Mouse (Mus musculus) ES-Bruce4 (cell line): ENCODE measurements at regions not wholly inside any gene's neighbourhood (a gene's known extent, or its start where the extent isn't known, plus 50 kb on each side); places are given as distances from the start of the nearest gene placed in this dataset.

Source experiments
- H3K27ac ChIP-seq: 2 replicates; pipeline ENCODE4 v1.5.1; 2012; ENCODE audit warnings: low read length, inconsistent platforms; ENCODE audit not compliant: insufficient read depth
- H3K27me3 ChIP-seq: 2 replicates; pipeline ENCODE4 v1.6.1; 2012; ENCODE audit warnings: mild to moderate bottlenecking, low read length, inconsistent platforms; ENCODE audit not compliant: control insufficient read depth, poor library complexity, insufficient read depth, severe bottlenecking
- H3K36me3 ChIP-seq: 2 replicates; pipeline ENCODE4 v1.6.1; 2012; ENCODE audit warnings: inconsistent platforms, mild to moderate bottlenecking, low read length, moderate library complexity; ENCODE audit not compliant: control insufficient read depth, poor library complexity, insufficient read depth, severe bottlenecking
- H3K4me1 ChIP-seq: one replicate; pipeline ENCODE4 v1.8.1; 2011; ENCODE audit warnings: low read length; ENCODE audit not compliant: control insufficient read depth, insufficient read depth
- H3K4me3 ChIP-seq: 2 replicates; pipeline ENCODE4 v1.5.1; 2011; ENCODE audit warnings: low read depth, mild to moderate bottlenecking, low read length
- H3K9ac ChIP-seq: 2 replicates; pipeline ENCODE4 v1.6.1; 2012; ENCODE audit warnings: low read depth, mild to moderate bottlenecking, inconsistent platforms; ENCODE audit not compliant: poor library complexity, severe bottlenecking
- H3K9me3 ChIP-seq: replicated peaks from 2 replicates; pipeline ENCODE4 v1.6.1; 2012; ENCODE audit warnings: mild to moderate bottlenecking, low read length, inconsistent platforms; ENCODE audit not compliant: control insufficient read depth, poor library complexity, insufficient read depth, severe bottlenecking
- CTCF ChIP-seq: IDR thresholded peaks from one replicate; pipeline ENCODE4 v1.8.1; 2011; ENCODE audit warnings: low read depth, low read length
- EP300 ChIP-seq: IDR thresholded peaks from 2 replicates; pipeline ENCODE4 v1.6.1; 2011; ENCODE audit warnings: low read depth, low read length; ENCODE audit not compliant: insufficient read depth
- POLR2A ChIP-seq: IDR thresholded peaks from one replicate; pipeline ENCODE4 v1.8.1; 2011; ENCODE audit warnings: low read length; ENCODE audit not compliant: insufficient read depth

DNA sequence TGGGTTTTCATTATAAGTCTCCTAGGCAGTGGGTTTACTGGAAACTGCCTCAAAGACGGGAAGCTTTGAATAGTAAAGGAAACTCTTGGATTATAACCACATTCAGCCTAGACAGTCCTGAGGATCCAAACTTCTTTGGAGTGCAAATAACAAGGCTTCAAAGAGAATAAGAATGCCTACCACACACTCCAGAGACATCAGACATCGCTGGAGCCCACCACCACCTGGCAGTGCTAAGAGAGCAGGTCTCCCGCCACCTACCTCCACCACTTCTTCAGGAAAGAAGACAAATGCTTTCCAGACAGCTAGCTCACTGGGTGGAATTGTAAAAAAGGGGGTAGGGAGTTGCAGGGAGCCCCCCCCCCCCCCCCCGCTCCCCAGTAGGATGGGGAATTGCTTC is 104.4 kb downstream of the Tas2r134 start:
- no peak for TF ChIP-seq EP300
- TF ChIP-seq POLR2A: no peak
- no peak for TF ChIP-seq CTCF
- H3K9ac ChIP-seq: no peak overlapping the region
- H3K27me3 ChIP-seq: no peaks in the 10 kb centered on the region
- no peaks in the 10 kb centered on the region for H3K36me3 ChIP-seq
- no peaks in the 10 kb centered on the region for H3K9me3 ChIP-seq
- H3K4me3 ChIP-seq: no peak overlapping the region
- H3K4me1 ChIP-seq: no peaks in the 10 kb centered on the region
- H3K27ac ChIP-seq: no peak overlapping the region

DNA sequence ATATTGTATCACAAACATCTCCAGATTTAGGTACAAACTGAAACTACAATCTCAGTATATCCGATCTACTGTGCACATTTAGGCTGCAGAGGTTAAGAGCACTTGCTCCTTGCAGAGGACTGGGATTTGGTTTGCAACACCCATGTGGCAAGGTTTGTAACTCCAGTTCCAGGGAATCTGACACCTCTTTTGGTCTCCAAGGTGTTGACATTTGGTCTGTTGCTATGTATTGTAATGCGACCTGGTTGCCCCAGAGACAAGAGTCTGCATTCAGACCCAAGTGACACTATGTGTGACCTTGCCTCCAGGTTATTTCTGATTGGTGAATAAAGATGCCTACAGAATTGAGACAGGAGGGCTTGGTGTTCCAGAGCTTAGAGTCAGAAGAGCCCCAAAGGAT is 105.0 kb downstream of the Tas2r134 start:
- H3K27me3 ChIP-seq: no peaks in the 10 kb centered on the region
- H3K9me3 ChIP-seq: no peaks in the 10 kb centered on the region
- H3K4me1 ChIP-seq: no peaks in the 10 kb centered on the region
- no peaks in the 10 kb centered on the region for H3K36me3 ChIP-seq
- TF ChIP-seq EP300 (no peak), CTCF (no peak), POLR2A (no peak)
- no peak overlapping the region for H3K27ac ChIP-seq
- H3K4me3 ChIP-seq: no peak overlapping the region
- no peak overlapping the region for H3K9ac ChIP-seq

DNA sequence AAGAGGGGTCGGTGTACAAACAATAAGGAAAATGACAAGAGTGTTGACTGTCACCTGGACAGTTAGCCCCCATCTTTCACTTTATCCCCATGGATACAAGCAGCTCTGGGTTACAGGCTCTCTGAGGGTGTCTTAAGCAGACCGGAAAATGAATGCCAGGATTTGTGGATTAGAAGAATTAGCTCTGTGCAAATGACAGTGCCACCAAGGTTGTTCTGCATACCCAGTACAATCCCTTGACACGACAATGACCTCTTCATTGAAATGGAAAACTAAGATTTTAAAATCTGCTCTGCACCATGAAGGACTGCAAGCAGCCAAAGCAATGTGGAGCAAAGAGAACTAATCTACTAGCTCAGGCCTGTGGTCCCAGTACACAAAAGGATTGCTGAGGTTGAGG is 105.9 kb downstream of the Tas2r134 start:
- H3K27ac ChIP-seq: no peak overlapping the region
- H3K36me3 ChIP-seq: no peaks in the 10 kb centered on the region
- H3K9me3 ChIP-seq: no peaks in the 10 kb centered on the region
- no peak overlapping the region for H3K4me3 ChIP-seq
- H3K9ac ChIP-seq: no peak overlapping the region
- H3K27me3 ChIP-seq: no peaks in the 10 kb centered on the region
- H3K4me1 ChIP-seq: no peaks in the 10 kb centered on the region
- no peak for TF ChIP-seq EP300
- TF ChIP-seq CTCF: no peak
- no peak for TF ChIP-seq POLR2A

DNA sequence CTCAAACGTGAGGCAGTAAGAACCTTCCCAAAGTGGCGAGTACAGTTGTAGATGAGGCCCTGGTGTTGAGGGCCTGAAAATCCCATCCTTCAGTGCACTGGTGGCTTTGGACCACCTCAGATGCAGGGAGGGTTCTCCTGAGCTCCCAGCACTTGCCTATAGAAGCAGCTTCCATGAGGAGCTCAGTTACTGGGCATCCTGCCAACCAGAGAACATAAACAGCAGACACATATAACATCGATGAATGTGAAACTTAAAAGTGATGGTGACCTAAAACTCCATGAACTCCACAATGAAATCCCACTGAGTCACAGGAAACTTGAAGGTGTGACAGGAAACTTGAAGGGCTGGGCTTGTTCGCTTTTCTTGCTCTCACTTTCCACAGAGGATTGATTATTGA is 109.1 kb downstream of the Tas2r134 start:
- H3K27me3 ChIP-seq: no peaks in the 10 kb centered on the region
- H3K27ac ChIP-seq: no peak overlapping the region
- H3K9ac ChIP-seq: no peak overlapping the region
- H3K36me3 ChIP-seq: no peaks in the 10 kb centered on the region
- no peaks in the 10 kb centered on the region for H3K9me3 ChIP-seq
- no peaks in the 10 kb centered on the region for H3K4me1 ChIP-seq
- H3K4me3 ChIP-seq: no peak overlapping the region
- TF ChIP-seq EP300 (no peak), CTCF (no peak), POLR2A (no peak)

DNA sequence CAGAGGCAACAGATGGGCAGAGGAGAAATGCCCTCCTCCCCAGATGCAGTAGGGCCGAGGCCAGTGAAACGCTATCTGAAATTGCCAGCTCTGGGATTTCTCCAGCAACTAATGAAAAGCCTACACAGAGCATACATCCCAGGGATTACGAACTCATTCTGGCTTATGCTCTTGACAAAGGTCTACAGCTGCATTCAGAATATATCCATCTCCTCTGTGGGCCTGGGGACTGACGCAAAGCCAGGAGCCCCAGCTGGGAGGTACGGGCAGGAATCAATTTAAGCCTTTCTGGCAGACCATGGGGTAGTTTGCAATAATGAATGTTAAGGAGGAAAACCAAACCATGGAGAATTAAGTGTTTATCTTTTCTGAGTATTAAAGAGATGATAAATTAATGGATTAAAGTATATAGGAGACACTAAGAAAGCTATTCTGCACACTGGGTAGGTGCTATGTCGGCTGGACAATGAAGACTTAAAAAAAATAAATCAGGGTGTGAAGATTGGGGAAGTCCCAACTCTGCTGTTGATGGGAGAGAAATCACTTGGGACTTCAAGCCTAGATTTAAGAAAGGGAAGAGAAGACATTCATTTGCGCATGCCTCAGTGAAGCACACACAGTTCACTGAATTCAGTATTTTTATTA is 120.5 kb downstream of the Tas2r134 start:
- H3K4me1 ChIP-seq: no peaks in the 10 kb centered on the region
- H3K36me3 ChIP-seq: no peaks in the 10 kb centered on the region
- TF ChIP-seq POLR2A: no peak
- no peak for TF ChIP-seq CTCF
- no peak for TF ChIP-seq EP300

DNA sequence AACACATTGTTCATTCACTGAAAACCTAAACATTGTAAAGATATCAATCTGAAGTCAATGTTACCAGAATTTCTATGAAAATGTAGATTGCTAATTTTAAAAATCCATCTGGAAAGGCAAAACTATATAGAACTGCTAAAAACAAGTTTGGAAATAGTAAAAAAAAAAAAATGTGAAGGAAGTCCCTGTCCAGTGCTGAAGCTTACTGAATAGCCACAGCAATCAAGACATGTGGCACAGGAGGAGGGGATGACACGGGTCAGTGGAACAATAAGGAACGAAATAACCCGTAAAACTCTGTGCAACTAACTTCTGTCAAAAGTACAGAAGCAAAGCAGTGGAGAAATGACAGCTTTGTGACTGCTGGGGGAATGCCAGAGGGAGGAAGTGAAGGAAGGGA is 121.9 kb downstream of the Tas2r134 start:
- H3K4me3 ChIP-seq: no peak overlapping the region
- peaks cover 2% of the 10 kb centered on the region for H3K4me1 ChIP-seq
- H3K27me3 ChIP-seq: no peaks in the 10 kb centered on the region
- TF ChIP-seq CTCF (no peak), EP300 (no peak), POLR2A (no peak)
- H3K36me3 ChIP-seq: no peaks in the 10 kb centered on the region
- H3K9me3 ChIP-seq: no peaks in the 10 kb centered on the region
- no peak overlapping the region for H3K27ac ChIP-seq
- no peak overlapping the region for H3K9ac ChIP-seq

More for the DNA sequence above, 120.5 kb downstream of the Tas2r134 start:
- Histone ChIP-seq H3K27me3 (no peaks in the 10 kb centered on the region), H3K4me3 (no peak overlapping the region), H3K27ac (no peak overlapping the region), H3K9ac (no peak overlapping the region), H3K9me3 (no peaks in the 10 kb centered on the region)
